Mouse (Mus musculus): ENCODE measurements around the gene Gm45808.
"Not testable (repeated sequence)": the region's sequence is repeated elsewhere in the genome, so short reads cannot be mapped to it uniquely, and the experiment has no call there.

The Gm45808 gene

DNA sequence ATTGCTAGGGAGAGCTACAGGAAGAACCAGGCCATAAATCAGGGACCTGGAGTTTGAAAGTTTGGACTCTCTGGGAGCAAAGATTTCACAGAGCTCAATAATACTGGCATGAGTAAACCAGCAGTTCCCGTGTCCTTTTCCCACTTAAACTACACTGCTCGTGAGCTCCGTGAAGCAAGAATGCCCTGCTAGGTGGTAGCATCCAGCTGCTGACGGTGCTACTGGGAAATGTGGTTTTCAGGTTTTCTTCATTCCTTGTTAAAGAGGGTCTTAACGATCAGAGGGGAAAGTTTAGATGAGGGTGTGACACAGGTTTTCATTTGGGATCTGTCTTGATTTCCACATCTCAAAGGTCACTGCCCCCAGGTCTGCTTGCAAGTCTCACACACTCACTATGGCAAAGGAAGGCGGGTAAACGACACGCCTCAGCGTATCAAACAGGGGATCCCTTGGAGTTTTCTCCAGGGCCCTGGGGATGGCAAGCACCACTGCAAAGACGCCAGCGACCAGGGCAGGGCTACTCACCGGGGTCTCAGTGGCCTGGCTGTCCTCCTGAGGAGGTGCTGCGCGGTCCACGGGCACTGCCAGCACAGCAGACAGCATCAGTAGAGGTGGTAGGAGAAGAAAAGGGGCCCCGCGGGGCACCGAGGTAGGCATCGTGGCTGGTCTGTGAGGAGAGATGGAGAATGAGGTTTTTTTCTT lies 22.7 kb upstream of the Gm45808 start:
- DNase-seq: no peak

- no peak for DNase-seq
These were observed 21.9 kb upstream of the Gm45808 start for GRCm38 (mm10) chr7:45508561-45508960.

DNA sequence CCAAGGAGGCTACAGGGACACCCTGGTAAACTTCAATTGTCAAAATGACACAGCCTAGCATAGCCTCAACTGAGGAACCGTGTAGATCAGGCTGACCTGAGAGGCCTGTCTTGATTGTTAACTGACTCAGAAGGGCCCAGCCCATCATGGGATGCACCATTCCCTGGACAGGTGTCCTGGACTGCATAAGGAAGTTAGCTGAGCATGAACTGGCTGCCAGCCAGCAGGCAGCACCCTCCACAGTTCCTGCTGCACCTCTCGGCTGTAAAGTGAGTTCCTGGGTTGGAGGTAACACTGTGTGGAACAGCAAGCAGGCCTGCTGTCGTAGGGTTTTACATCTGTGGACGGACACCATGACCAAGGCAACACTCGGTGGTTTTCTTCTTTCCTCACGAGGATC lies 21.0 kb upstream of the Gm45808 start:
- DNase-seq: no peak

DNA sequence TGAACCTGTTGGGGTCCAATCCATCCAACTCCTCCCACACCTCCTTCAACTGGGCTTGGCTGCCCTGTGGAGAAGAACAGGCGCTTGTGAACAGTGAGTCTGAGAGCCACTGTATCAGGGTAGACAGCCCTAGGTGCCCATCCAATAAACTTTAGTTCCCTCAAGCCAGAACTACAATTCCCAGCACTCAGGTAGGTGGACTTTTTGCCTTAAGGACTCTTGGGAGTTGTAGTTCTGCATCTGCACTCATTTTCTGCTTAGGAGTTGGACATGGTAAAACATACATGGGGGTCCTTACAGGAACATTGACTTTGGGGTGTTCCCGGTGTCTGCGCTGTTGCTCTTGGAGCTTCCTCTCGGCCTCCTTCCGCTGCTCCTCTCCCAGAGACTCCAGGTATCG lies 11.8 kb upstream of the Gm45808 start:
- DNase-seq: no peak

DNA sequence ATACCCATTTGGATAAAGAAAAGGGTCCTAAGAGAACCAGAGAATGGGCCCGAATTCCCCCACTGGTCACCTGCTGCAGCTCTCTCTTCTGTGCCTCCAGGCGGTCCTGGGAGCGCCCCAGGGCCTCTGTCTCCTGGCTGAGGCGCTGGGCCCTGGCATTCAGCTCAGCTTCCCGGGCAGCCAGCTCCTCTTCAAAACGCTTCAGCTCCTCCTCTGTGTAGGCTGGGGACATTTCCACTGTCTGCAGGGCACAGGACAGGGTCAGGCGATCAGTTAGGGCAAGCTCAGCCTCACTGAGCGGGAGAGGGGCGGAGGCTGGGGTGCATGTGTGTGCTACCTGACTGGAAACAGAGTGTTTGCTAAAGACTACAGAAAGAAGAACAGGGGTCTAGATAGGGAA lies 7.9 kb upstream of the Gm45808 start:
- DNase-seq: peak; percentile 42

DNA sequence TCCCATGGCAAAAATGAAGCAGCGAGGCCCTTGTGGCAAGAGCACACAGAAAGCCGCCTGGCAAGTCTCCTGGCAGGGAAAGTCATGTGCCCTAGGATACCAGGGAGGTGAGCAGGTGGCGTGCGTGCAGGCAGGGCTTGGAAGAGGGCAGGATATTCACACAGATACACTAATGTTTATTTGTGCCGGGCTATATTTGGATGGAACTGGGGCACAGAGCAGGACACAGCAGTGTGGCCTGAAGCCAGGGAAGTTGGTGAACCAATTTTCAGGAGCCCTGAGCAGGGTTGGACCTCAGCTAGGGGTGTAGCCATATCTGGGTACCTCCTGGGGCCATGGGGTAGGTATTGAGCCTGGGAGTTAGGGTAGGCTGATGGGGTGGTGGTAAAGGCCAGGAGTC lies 6.3 kb upstream of the Gm45808 start:
- DNase-seq: peak; percentile 80

GRCm38 (mm10) chr7:45492225-45492844 lies 5.7 kb upstream of the Gm45808 start:
- DNase-seq: peak; percentile 38

- DNase-seq: no peak
These were observed 4.7 kb upstream of the Gm45808 start for GRCm38 (mm10) chr7:45491264-45491663.

GRCm38 (mm10) chr7:45490822-45491221 lies 4.2 kb upstream of the Gm45808 start:
- DNase-seq: no peak

DNA sequence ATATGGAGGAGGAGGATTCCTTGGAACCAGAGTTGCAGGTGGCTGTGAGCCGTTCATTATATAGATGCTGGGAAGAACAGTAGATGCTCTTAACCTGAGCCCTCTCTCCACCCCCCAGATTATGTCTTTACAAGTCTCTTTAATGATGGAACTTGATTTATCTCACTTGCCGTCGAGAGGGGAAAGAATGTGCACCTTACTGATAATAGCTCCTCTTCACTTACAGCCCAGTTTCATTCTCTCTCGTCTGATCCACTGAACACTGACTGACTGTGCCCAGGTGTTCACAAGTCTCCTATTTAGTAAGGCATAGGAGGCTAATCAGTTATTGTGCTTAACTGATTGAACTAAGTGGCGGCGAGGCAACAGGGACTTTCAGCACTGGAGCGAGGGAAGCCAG lies 3.0 kb upstream of the Gm45808 start:
- no peak for DNase-seq

DNA sequence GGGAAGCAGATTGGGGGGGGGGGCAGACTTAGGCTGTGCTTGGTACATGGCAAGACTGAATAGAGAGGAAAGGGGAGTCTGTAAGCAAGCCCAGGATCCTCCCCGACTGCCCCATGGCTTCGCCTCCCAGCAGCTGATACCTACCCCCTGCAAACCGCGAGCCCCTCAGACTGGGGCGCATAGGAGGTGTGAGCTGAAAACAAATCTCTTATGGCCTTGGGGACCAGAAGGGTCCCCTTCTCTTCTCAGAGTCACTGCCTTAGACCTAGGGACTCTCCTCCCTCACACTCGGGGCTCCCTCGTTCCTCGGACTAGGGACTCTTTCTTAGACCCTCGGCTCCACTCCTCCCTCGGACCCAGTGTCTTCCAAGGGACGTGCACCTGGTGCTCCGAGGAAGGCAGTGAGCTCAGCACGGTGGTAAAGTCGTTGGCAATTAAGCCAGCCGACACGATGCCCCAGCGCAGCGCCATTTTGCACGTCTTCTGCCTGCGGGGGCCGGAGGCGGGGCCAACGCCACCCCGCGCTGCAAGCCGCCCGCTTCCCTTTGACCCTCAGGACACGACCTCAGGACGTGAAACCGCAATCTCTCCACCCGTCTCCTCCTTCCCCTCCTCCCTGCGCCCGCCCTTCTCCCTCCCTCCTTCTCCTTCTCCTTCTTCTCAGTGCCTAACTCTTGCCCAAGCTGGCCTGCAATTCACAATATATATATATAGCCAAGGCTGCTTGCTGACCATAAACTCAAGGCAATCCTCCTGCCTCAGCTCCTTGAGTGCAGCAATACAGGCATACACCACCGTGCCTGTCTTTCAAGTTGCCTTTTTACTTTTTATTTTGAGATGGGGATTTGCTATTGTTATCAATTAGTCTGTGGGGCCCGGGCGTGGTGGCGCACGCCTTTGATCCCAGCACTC lies 1.9 kb upstream of the Gm45808 start, which contains the start of gene Dhdh:
TSS of gene Dhdh (minus strand) at position 513 of the 912 bp plus-strand sequence.
- peak; percentile 64 for DNase-seq

- DNase-seq: no peak
These were observed 1.3 kb upstream of the Gm45808 start for GRCm38 (mm10) chr7:45487861-45488292.

GRCm38 (mm10) chr7:45486158-45486557 lies 453 bp downstream of the Gm45808 start:
- no peak for DNase-seq

GRCm38 (mm10) chr7:45484985-45485384 lies 1.6 kb downstream of the Gm45808 start:
- not testable (repeated sequence) for DNase-seq

DNA sequence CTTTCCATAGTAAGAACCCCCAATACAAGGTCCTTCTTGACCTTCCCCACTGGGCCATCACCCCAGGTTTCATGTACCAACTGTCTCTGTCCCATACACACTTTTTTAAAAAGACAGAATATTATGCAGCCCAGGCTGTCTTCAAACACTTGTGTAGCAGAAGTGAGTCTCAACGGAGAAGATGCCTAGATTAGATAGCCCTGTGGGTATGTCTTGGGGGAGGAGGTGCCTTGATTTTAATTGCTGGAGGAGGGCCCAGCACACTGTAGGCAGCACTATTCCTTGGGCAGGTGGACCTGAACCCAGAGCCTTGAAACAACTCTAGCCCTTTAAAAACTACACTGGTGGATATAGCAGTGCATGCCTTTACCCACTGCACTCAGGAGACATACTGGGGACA lies 4.4 kb downstream of the Gm45808 start:
- DNase-seq: no peak

GRCm38 (mm10) chr7:45481374-45481927 lies 5.2 kb downstream of the Gm45808 start, which contains the start of gene Tulp2:
Gene Tulp2, plus strand, starts transcription at chr7:45481877.
- no peak for DNase-seq

DNA sequence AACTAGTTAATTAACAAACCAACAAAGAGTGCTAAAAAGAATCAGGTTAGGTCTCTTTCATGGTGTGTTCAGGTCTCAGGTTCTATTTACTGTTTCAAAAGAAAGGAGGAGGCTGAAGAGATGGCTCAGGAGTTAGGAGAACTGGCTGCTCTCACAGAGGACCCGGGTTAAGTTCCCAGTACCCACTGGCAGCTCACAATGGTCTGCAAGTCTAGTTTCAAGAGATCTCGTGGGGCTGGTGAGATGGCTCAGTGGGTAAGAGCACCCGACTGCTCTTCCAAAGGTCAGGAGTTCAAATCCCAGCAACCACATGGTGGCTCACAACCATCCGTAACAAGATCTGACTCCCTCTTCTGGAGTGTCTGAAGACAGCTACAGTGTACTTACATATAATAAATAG lies 6.3 kb downstream of the Gm45808 start:
- not testable (repeated sequence) for DNase-seq

- DNase-seq: no peak
These were observed 7.8 kb downstream of the Gm45808 start for GRCm38 (mm10) chr7:45478774-45479173.

DNA sequence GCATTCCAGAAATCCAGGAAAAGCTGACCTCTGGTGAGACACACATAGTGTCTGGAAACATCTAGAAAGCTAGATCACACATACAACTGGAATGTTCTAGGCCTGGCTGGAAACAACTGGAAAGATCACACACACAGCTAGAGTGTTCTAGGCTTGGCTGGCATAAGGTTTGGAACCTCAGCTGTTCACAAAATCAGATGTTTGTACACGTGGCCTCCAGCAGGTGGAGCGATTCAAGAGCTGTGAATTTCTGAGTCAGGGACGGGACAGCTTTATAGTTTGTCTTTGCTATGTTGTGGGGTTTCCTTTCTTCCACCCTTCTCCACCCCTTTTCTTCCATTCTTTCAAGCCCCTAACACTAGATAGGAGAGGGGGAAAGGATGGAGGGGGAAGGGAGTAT lies 9.6 kb downstream of the Gm45808 start:
- no peak for DNase-seq

DNA sequence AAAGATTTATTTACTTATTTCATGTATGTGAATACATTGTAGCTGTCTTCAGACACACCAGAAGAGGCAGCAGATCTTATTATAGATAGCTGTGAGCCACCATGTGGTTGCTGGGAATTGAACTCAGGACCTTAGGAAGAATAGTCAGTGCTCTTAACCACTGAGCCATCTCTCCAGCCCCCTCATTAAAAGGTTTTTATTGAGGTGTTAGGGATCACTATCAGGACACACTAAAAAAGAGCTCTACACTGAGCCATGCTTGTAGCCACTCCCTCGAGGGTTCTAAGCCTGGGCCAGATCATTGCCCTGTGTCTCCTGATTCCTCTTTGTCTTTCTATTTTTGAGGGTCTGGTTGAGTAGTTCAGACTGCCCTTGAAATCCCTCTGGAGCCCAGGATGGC lies 10.2 kb downstream of the Gm45808 start:
- DNase-seq: no peak

GRCm38 (mm10) chr7:45475291-45475969 lies 11.2 kb downstream of the Gm45808 start:
- no peak for DNase-seq

DNA sequence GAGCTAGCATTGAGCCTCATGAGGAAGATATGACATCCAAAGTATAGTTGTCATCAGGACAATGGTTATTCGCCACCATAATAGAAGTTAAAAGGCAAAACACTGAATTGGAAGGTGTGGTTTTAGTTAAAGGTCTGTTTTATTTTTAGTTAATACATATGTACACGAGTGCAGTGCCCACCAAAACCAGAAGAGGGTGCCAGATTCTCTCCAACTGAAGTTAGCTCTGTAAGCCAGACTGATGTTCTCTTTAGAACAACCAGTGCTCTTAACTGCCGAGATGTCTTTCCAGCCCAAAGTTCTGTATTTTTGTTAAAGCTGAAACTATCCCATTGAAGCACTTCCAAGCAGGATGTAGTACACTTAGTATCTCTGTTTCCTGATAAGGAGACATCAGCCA lies 15.7 kb downstream of the Gm45808 start:
- DNase-seq: no peak

Measured in cerebellum, adult 8-10 months (tissue).